Comparison of ENCODE assay signal across 21 mouse cellular contexts in the genomic region with DNA sequence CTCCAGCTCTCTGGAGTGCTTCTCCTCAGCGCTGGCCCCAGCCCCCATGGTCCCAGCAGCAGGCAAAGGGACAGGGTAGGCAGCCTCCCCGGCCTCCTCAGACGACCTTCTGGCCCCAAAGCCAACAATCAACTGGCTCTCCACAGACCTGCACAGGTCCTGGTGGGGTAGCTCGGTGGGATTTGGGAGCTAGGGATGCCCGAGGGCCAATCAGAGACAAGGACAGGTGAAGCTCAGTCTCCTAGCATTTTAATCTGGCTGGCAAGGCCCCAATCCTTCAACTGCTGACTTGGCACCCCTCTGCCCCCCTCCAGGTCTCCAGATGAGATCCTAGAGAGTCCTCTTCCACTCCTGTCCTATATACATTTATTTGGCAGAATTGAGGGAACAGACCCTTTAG. TPM values are rescaled to one million over a fixed set of nuclear protein-coding genes. Genes with fewer than 3 reads are reported as not detected.
DNase-seq lines count a peak whose midpoint lies in the region; ATAC-seq and TF ChIP-seq lines count a peak whose summit lies in the region.
"Had no signal": no experiment of that assay in that cellular context is flagged by ENCODE, and none has a peak within 500 bp of the region (broad histone marks: within the 10 kb centered on the region; RNA-seq: fewer than 3 reads in every experiment).

A gene (minus strand): TSS at position 212 of the 400 bp plus-strand sequence.

- DNase-seq in forebrain, embryonic 11.5 days (ENCODE audit: low spot score): no peak
- no peak for DNase-seq in kidney, postnatal 25 days
- no peak for DNase-seq in midbrain, postnatal 0 days (ENCODE audit: low spot score)
- DNase-seq in midbrain, embryonic 14.5 days: no peak
- DNase-seq in stomach, postnatal 0 days (ENCODE audit: low spot score): no peak
- DNase-seq: adrenal gland, postnatal 14 days; cerebellum, adult 11-12 months; cerebellum, adult 9-10 months; cerebellum, postnatal 25 days; forebrain, postnatal 0 days; gastrocnemius, postnatal 14 days; heart, adult 2 months had no signal

- H3K27ac ChIP-seq in forebrain, embryonic 16.5 days (ENCODE audit: low read length): no peak within 1 kb of the TSS
- H3K27ac ChIP-seq in forebrain, embryonic 11.5 days (ENCODE audit: low read depth, low read length): no peak within 1 kb of the TSS
- no peak within 1 kb of the TSS for H3K27ac ChIP-seq in kidney, embryonic 14.5 days (ENCODE audit: low read depth, low read length)
- H3K27ac ChIP-seq in midbrain, postnatal 0 days (ENCODE audit: low read depth, low read length): no peak within 1 kb of the TSS
- H3K27ac ChIP-seq in midbrain, embryonic 14.5 days (replicated peaks; ENCODE audit: low read depth, low read length): no peak within 1 kb of the TSS
- no peak within 1 kb of the TSS for H3K27ac ChIP-seq in stomach, postnatal 0 days (replicated peaks)
- H3K27ac ChIP-seq: heart, adult 2 months had no signal

- TF ChIP-seq EP300 in stomach, postnatal 0 days (optimal IDR thresholded peaks at IDR 0.05): no peak

- H3K27me3 ChIP-seq in forebrain, embryonic 16.5 days (replicated peaks; ENCODE audit: control insufficient read depth, insufficient read depth, low read length): peaks cover 18% of the 10 kb centered on the region
- peaks cover 13% of the 10 kb centered on the region for H3K27me3 ChIP-seq in forebrain, embryonic 11.5 days (ENCODE audit: control insufficient read depth, insufficient read depth, low read length)
- peaks cover 24% of the 10 kb centered on the region for H3K27me3 ChIP-seq in kidney, embryonic 14.5 days (ENCODE audit: control insufficient read depth, insufficient read depth, low read length)
- H3K27me3 ChIP-seq in midbrain, postnatal 0 days (ENCODE audit: insufficient read depth, low read length): peaks cover 12% of the 10 kb centered on the region; the same call in 1 of the 2 replicates
- H3K27me3 ChIP-seq in midbrain, embryonic 14.5 days (ENCODE audit: control insufficient read depth, insufficient read depth, low read length): peaks cover 22% of the 10 kb centered on the region; the same call in 1 of the 2 replicates
- peaks cover 7% of the 10 kb centered on the region; the same call in 1 of the 2 replicates for H3K27me3 ChIP-seq in stomach, postnatal 0 days (ENCODE audit: control insufficient read depth, insufficient read depth, low read length)
- H3K27me3 ChIP-seq: Patski had no signal

- TF ChIP-seq CTCF in midbrain, postnatal 0 days (IDR thresholded peaks at IDR 0.05): no peak
- TF ChIP-seq CTCF in stomach, postnatal 0 days (IDR thresholded peaks at IDR 0.05; ENCODE audit: low read depth): no peak

- ATAC-seq in forebrain, embryonic 16.5 days: no peak
- ATAC-seq in forebrain, embryonic 11.5 days (replicated peaks; ENCODE audit: low FRiP score): no peak
- no peak for ATAC-seq in kidney, embryonic 14.5 days (ENCODE audit: low FRiP score, low TSS enrichment)
- no peak for ATAC-seq in midbrain, postnatal 0 days (ENCODE audit: low FRiP score)
- no peak for ATAC-seq in midbrain, embryonic 14.5 days (ENCODE audit: low FRiP score, low TSS enrichment)
- ATAC-seq in stomach, postnatal 0 days (ENCODE audit: low FRiP score, low TSS enrichment): no peak
- ATAC-seq: activated CD4-positive, CD25-positive, alpha-beta regulatory T cell, adult 4 months; forebrain, postnatal 0 days; inflammation-experienced regulatory T-cells, adult 6 months; Patski had no signal

- peaks cover 20% of the 10 kb centered on the region for H3K4me1 ChIP-seq in forebrain, embryonic 16.5 days (replicated peaks; ENCODE audit: control insufficient read depth, insufficient read depth, low read length)
- peaks cover 5% of the 10 kb centered on the region; the same call in 1 of the 2 replicates for H3K4me1 ChIP-seq in forebrain, embryonic 11.5 days (replicated peaks; ENCODE audit: control insufficient read depth, insufficient read depth, low read length)
- peaks cover 11% of the 10 kb centered on the region; the same call in 1 of the 2 replicates for H3K4me1 ChIP-seq in kidney, embryonic 14.5 days (ENCODE audit: control insufficient read depth, insufficient read depth, low read length)
- no peaks in the 10 kb centered on the region for H3K4me1 ChIP-seq in midbrain, postnatal 0 days (ENCODE audit: insufficient read depth, low read length)
- peaks cover 7% of the 10 kb centered on the region; the same call in 1 of the 2 replicates for H3K4me1 ChIP-seq in midbrain, embryonic 14.5 days (ENCODE audit: control insufficient read depth, insufficient read depth, low read length)
- H3K4me1 ChIP-seq in stomach, postnatal 0 days (replicated peaks; ENCODE audit: control insufficient read depth, insufficient read depth): no peaks in the 10 kb centered on the region

- no peak within 1 kb of the TSS for H3K4me3 ChIP-seq in forebrain, embryonic 16.5 days (replicated peaks; ENCODE audit: low read length)
- H3K4me3 ChIP-seq in forebrain, embryonic 11.5 days (ENCODE audit: low read depth, low read length): no peak within 1 kb of the TSS
- no peak within 1 kb of the TSS for H3K4me3 ChIP-seq in kidney, embryonic 14.5 days (ENCODE audit: low read length)
- no peak within 1 kb of the TSS for H3K4me3 ChIP-seq in midbrain, postnatal 0 days (ENCODE audit: low read depth, low read length)
- H3K4me3 ChIP-seq in midbrain, embryonic 14.5 days (replicated peaks; ENCODE audit: low read depth, low read length): no peak within 1 kb of the TSS
- H3K4me3 ChIP-seq in stomach, postnatal 0 days (ENCODE audit: low read depth, low read length): no peak within 1 kb of the TSS
- H3K4me3 ChIP-seq: heart, adult 2 months; heart, embryonic 12.5 days had no signal

- no peak within 1 kb of the TSS for H3K4me2 ChIP-seq in forebrain, embryonic 16.5 days (ENCODE audit: low read length)
- no peak within 1 kb of the TSS for H3K4me2 ChIP-seq in forebrain, embryonic 11.5 days (ENCODE audit: low read depth, low read length, severe bottlenecking)
- H3K4me2 ChIP-seq in kidney, embryonic 14.5 days (replicated peaks; ENCODE audit: low read depth, low read length): no peak within 1 kb of the TSS
- no peak within 1 kb of the TSS for H3K4me2 ChIP-seq in midbrain, postnatal 0 days (ENCODE audit: low read depth, low read length, poor library complexity, severe bottlenecking)
- no peak within 1 kb of the TSS for H3K4me2 ChIP-seq in midbrain, embryonic 14.5 days (ENCODE audit: low read length)
- H3K4me2 ChIP-seq in stomach, postnatal 0 days (replicated peaks; ENCODE audit: low read depth): no peak within 1 kb of the TSS
- H3K4me2 ChIP-seq: heart, embryonic 12.5 days had no signal

- H3K9ac ChIP-seq in forebrain, embryonic 16.5 days (replicated peaks; ENCODE audit: low read depth, low read length): 0 out of 2 replicates have a peak within 1 kb of the TSS, but pooled peaks have one; percentile 6
- H3K9ac ChIP-seq in forebrain, embryonic 11.5 days (ENCODE audit: low read length): no peak within 1 kb of the TSS
- 0 out of 2 replicates have a peak within 1 kb of the TSS, but pooled peaks have one; percentile 7 for H3K9ac ChIP-seq in kidney, embryonic 14.5 days (ENCODE audit: low read depth, low read length)
- peak within 1 kb of the TSS; percentile 24; the same call in 1 of the 2 replicates for H3K9ac ChIP-seq in midbrain, postnatal 0 days (replicated peaks; ENCODE audit: low read length, poor library complexity, severe bottlenecking)
- no peak within 1 kb of the TSS for H3K9ac ChIP-seq in midbrain, embryonic 14.5 days (replicated peaks; ENCODE audit: low read length)
- H3K9ac ChIP-seq in stomach, postnatal 0 days (ENCODE audit: low read length): peak within 1 kb of the TSS; percentile 13; the same call in 1 of the 2 replicates
- H3K9ac ChIP-seq: forebrain, postnatal 0 days; heart, embryonic 12.5 days had no signal

- 37% methylated on average over 5 of the region's 5 CpGs for WGBS in forebrain, embryonic 16.5 days
- WGBS in forebrain, embryonic 11.5 days: 46% methylated on average over 5 of the region's 5 CpGs
- WGBS in kidney, embryonic 14.5 days: 40% methylated on average over 5 of the region's 5 CpGs
- WGBS in midbrain, postnatal 0 days: 38% methylated on average over 5 of the region's 5 CpGs
- 41% methylated on average over 5 of the region's 5 CpGs for WGBS in midbrain, embryonic 14.5 days
- WGBS in stomach, postnatal 0 days: 33% methylated on average over 5 of the region's 5 CpGs

- no peaks in the 10 kb centered on the region for H3K9me3 ChIP-seq in forebrain, embryonic 16.5 days (ENCODE audit: control insufficient read depth, low read length)
- no peaks in the 10 kb centered on the region for H3K9me3 ChIP-seq in forebrain, embryonic 11.5 days (ENCODE audit: control insufficient read depth, low read length)
- H3K9me3 ChIP-seq in kidney, embryonic 14.5 days (ENCODE audit: control insufficient read depth, low read length): no peaks in the 10 kb centered on the region
- H3K9me3 ChIP-seq in midbrain, postnatal 0 days (ENCODE audit: low read length): no peaks in the 10 kb centered on the region
- H3K9me3 ChIP-seq in midbrain, embryonic 14.5 days (ENCODE audit: control insufficient read depth, low read length): no peaks in the 10 kb centered on the region
- no peaks in the 10 kb centered on the region for H3K9me3 ChIP-seq in stomach, postnatal 0 days (ENCODE audit: control insufficient read depth, low read length)
- H3K9me3 ChIP-seq: heart, embryonic 12.5 days had no signal

- H3K36me3 ChIP-seq in forebrain, embryonic 16.5 days (ENCODE audit: control insufficient read depth, insufficient read depth): peaks cover 6% of the 10 kb centered on the region
- H3K36me3 ChIP-seq in forebrain, embryonic 11.5 days (ENCODE audit: control insufficient read depth, insufficient read depth, low read length): no peaks in the 10 kb centered on the region
- H3K36me3 ChIP-seq in kidney, embryonic 14.5 days (ENCODE audit: control insufficient read depth, insufficient read depth, low read length): peaks cover 24% of the 10 kb centered on the region
- peaks cover 14% of the 10 kb centered on the region for H3K36me3 ChIP-seq in midbrain, postnatal 0 days (ENCODE audit: insufficient read depth, low read length)
- H3K36me3 ChIP-seq in midbrain, embryonic 14.5 days (ENCODE audit: control insufficient read depth, insufficient read depth, low read length): peaks cover 30% of the 10 kb centered on the region
- H3K36me3 ChIP-seq in stomach, postnatal 0 days (ENCODE audit: control insufficient read depth, insufficient read depth, low read length): peaks cover 7% of the 10 kb centered on the region; the same call in 1 of the 2 replicates

RNA-seq across cellular contexts. Expression of the gene that starts here (rescaled TPM):
- polyA plus RNA-seq in forebrain, embryonic 16.5 days (2015; fragmentation: Nextera tagmentation; extraction: Ambion mirVana): 1.2 and 1.4 TPM in 2 replicates
- 1.6 and 2.6 TPM in 2 replicates for polyA plus RNA-seq in forebrain, embryonic 11.5 days (2014; fragmentation: Nextera tagmentation; extraction: Ambion mirVana)
- 4.7 and 5.3 TPM in 2 replicates for polyA plus RNA-seq in kidney, embryonic 14.5 days (2014; fragmentation: Nextera tagmentation; extraction: Ambion mirVana)
- 0.52 and 0.55 TPM in 2 replicates for total RNA-seq in midbrain, postnatal 0 days (2014; rRNA removed)
- polyA plus RNA-seq in midbrain, postnatal 0 days (2015; fragmentation: Nextera tagmentation; extraction: Ambion mirVana): 2.3 and 2.6 TPM in 2 replicates
- polyA plus RNA-seq in midbrain, embryonic 14.5 days (2014; fragmentation: Nextera tagmentation; extraction: Ambion mirVana): 0.97 and 2.0 TPM in 2 replicates
- 2.1 and 2.9 TPM in 2 replicates for polyA plus RNA-seq in stomach, postnatal 0 days (2015; fragmentation: Nextera tagmentation; extraction: Ambion mirVana)
- total RNA-seq: CH12.LX; gastrocnemius, adult 18-20 months; gastrocnemius, postnatal 14 days; heart, adult 2 months; heart, postnatal 25 days had no signal
- polyA plus RNA-seq: heart, adult 2 months had no signal

Comparison
In these comparisons a context has a peak if more than half of its experiments do, and no peak if none do; other contexts are left out.
1. H3K9ac ChIP-seq: peak in forebrain, embryonic 16.5 days (single experiment), kidney, embryonic 14.5 days (single experiment), midbrain, postnatal 0 days (single experiment) and stomach, postnatal 0 days (single experiment); none in forebrain, embryonic 11.5 days (single experiment) and midbrain, embryonic 14.5 days (single experiment).